Mouse (Mus musculus): Measurements from ENCODE around the gene B4galt2.

DNA sequence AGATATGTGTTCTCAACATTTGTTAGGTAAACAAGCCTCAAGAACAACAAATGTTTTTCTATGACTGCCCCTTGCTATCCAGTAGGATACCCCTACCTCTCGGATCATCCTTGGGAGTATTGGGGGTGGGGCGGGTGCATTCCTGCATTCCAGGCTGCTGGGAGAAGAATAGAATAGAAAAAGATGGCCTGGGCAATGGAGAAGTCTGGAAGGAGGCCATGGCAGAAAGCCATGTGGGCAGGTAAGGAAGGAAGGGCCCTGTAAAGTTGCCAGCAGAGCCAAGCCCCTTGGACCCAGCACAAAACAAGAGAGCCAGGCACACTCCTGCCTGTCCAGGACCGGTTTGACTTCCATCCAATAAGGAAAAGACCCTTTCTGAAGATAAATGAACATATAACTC lies 30.1 kb upstream of the B4galt2 start:
- no peak for TF ChIP-seq POLR2A (IDR thresholded peaks at IDR 0.05; ENCODE audit: insufficient read depth, low read depth, low read length)
- no peak for TF ChIP-seq CTCF (IDR thresholded peaks at IDR 0.05; ENCODE audit: insufficient read depth, low read depth, low read length)

Measured in olfactory bulb, adult 2 months (tissue).